ENCODE assay signal across 23 mouse cellular contexts in genomic region chr10:34396959-34397358, GRCm38 (mm10). TPM values are rescaled to one million over a fixed set of nuclear protein-coding genes. Genes with fewer than 3 reads are reported as not detected.
DNase-seq lines count a peak whose midpoint lies in the region; ATAC-seq and TF ChIP-seq lines count a peak whose summit lies in the region.
"Had no signal": no experiment of that assay in that cellular context is flagged by ENCODE, and none has a peak within 500 bp of the region (broad histone marks: within the 10 kb centered on the region; RNA-seq: fewer than 3 reads in every experiment).

No protein-coding gene starts in this region.

- TF ChIP-seq POLR2A in brain, embryonic 14.5 days (IDR thresholded peaks at IDR 0.05; ENCODE audit: borderline replicate concordance, extremely low read depth, insufficient read depth, insufficient read length, poor library complexity, severe bottlenecking): no peak

- no peak overlapping the region for H3K4me3 ChIP-seq in forebrain, embryonic 13.5 days
- H3K4me3 ChIP-seq in forebrain, embryonic 12.5 days (replicated peaks): no peak overlapping the region
- H3K4me3 ChIP-seq in forebrain, postnatal 0 days (ENCODE audit: low read depth, low read length): no peak overlapping the region
- no peak overlapping the region for H3K4me3 ChIP-seq in forebrain, embryonic 11.5 days (ENCODE audit: low read depth, low read length)
- H3K4me3 ChIP-seq in midbrain, embryonic 13.5 days (replicated peaks): no peak overlapping the region
- H3K4me3 ChIP-seq in midbrain, postnatal 0 days (ENCODE audit: low read depth, low read length): no peak overlapping the region
- H3K4me3 ChIP-seq: heart, embryonic 12.5 days; heart, embryonic 15.5 days; hindbrain, embryonic 15.5 days; intestine, embryonic 15.5 days had no signal

- H3K4me2 ChIP-seq in forebrain, embryonic 13.5 days: no peak overlapping the region
- no peak overlapping the region for H3K4me2 ChIP-seq in forebrain, embryonic 12.5 days
- H3K4me2 ChIP-seq in forebrain, postnatal 0 days (ENCODE audit: low read depth): no peak overlapping the region
- no peak overlapping the region for H3K4me2 ChIP-seq in forebrain, embryonic 11.5 days (ENCODE audit: low read depth, low read length, severe bottlenecking)
- H3K4me2 ChIP-seq in midbrain, embryonic 13.5 days (replicated peaks): no peak overlapping the region
- no peak overlapping the region for H3K4me2 ChIP-seq in midbrain, postnatal 0 days (ENCODE audit: low read depth, low read length, poor library complexity, severe bottlenecking)
- H3K4me2 ChIP-seq: heart, embryonic 12.5 days; heart, embryonic 15.5 days; hindbrain, embryonic 15.5 days; intestine, embryonic 15.5 days had no signal

- H3K9ac ChIP-seq in forebrain, embryonic 13.5 days: no peak overlapping the region
- no peak overlapping the region for H3K9ac ChIP-seq in forebrain, embryonic 12.5 days
- no peak overlapping the region for H3K9ac ChIP-seq in forebrain, postnatal 0 days
- no peak overlapping the region for H3K9ac ChIP-seq in forebrain, embryonic 11.5 days (ENCODE audit: low read length)
- no peak overlapping the region for H3K9ac ChIP-seq in midbrain, embryonic 13.5 days (replicated peaks)
- H3K9ac ChIP-seq in midbrain, postnatal 0 days (replicated peaks; ENCODE audit: low read length, poor library complexity, severe bottlenecking): no peak overlapping the region
- H3K9ac ChIP-seq: heart, embryonic 12.5 days; heart, embryonic 15.5 days; hindbrain, embryonic 15.5 days; intestine, embryonic 15.5 days had no signal

- WGBS in forebrain, embryonic 13.5 days: 28% methylated on average over 4 of the region's 4 CpGs
- WGBS in forebrain, embryonic 12.5 days: 44% methylated on average over 4 of the region's 4 CpGs
- WGBS in forebrain, postnatal 0 days: 17% methylated on average over 4 of the region's 4 CpGs
- WGBS in forebrain, embryonic 11.5 days: 65% methylated on average over 4 of the region's 4 CpGs
- WGBS in midbrain, embryonic 13.5 days: 50% methylated on average over 4 of the region's 4 CpGs
- WGBS in midbrain, postnatal 0 days: 41% methylated on average over 4 of the region's 4 CpGs

- peaks cover 4% of the 10 kb centered on the region; the same call in 1 of the 2 replicates for H3K36me3 ChIP-seq in forebrain, embryonic 13.5 days (ENCODE audit: poor library complexity, severe bottlenecking)
- no peaks in the 10 kb centered on the region for H3K36me3 ChIP-seq in forebrain, embryonic 12.5 days (replicated peaks)
- no peaks in the 10 kb centered on the region for H3K36me3 ChIP-seq in forebrain, postnatal 0 days (ENCODE audit: insufficient read depth)
- no peaks in the 10 kb centered on the region for H3K36me3 ChIP-seq in forebrain, embryonic 11.5 days (ENCODE audit: control insufficient read depth, insufficient read depth, low read length)
- no peaks in the 10 kb centered on the region for H3K36me3 ChIP-seq in midbrain, embryonic 13.5 days
- H3K36me3 ChIP-seq in midbrain, postnatal 0 days (ENCODE audit: insufficient read depth, low read length): no peaks in the 10 kb centered on the region
- H3K36me3 ChIP-seq: heart, embryonic 15.5 days; hindbrain, embryonic 15.5 days; intestine, embryonic 15.5 days had no signal

- no peaks in the 10 kb centered on the region for H3K9me3 ChIP-seq in forebrain, embryonic 13.5 days (replicated peaks)
- H3K9me3 ChIP-seq in forebrain, embryonic 12.5 days: no peaks in the 10 kb centered on the region
- H3K9me3 ChIP-seq in forebrain, postnatal 0 days (ENCODE audit: low read length): no peaks in the 10 kb centered on the region
- H3K9me3 ChIP-seq in forebrain, embryonic 11.5 days (ENCODE audit: control insufficient read depth, low read length): no peaks in the 10 kb centered on the region
- H3K9me3 ChIP-seq in midbrain, embryonic 13.5 days: no peaks in the 10 kb centered on the region
- H3K9me3 ChIP-seq in midbrain, postnatal 0 days (ENCODE audit: low read length): no peaks in the 10 kb centered on the region
- H3K9me3 ChIP-seq: heart, embryonic 12.5 days; heart, embryonic 15.5 days; hindbrain, embryonic 15.5 days; intestine, embryonic 15.5 days had no signal

- H3K4me1 ChIP-seq in forebrain, embryonic 13.5 days: no peaks in the 10 kb centered on the region
- H3K4me1 ChIP-seq in forebrain, embryonic 12.5 days: no peaks in the 10 kb centered on the region
- no peaks in the 10 kb centered on the region for H3K4me1 ChIP-seq in forebrain, postnatal 0 days (ENCODE audit: insufficient read depth)
- no peaks in the 10 kb centered on the region for H3K4me1 ChIP-seq in forebrain, embryonic 11.5 days (replicated peaks; ENCODE audit: control insufficient read depth, insufficient read depth, low read length)
- H3K4me1 ChIP-seq in midbrain, embryonic 13.5 days (replicated peaks): no peaks in the 10 kb centered on the region
- H3K4me1 ChIP-seq in midbrain, postnatal 0 days (ENCODE audit: insufficient read depth, low read length): no peaks in the 10 kb centered on the region
- H3K4me1 ChIP-seq: hindbrain, embryonic 15.5 days; intestine, embryonic 15.5 days had no signal

- DNase-seq in forebrain, postnatal 0 days: no peak
- no peak for DNase-seq in forebrain, embryonic 11.5 days (ENCODE audit: low spot score)
- no peak for DNase-seq in midbrain, postnatal 0 days (ENCODE audit: low spot score)
- peak; percentile 39 for DNase-seq in brain, embryonic 14.5 days (ENCODE audit: low read depth)
- DNase-seq in kidney, adult 9 months: no peak
- DNase-seq: adrenal gland, adult 8-10 months; adrenal gland, postnatal 25 days; cerebellum, adult 18-20 months; cerebellum, adult 9-10 months; cerebellum, postnatal 14 days; gastrocnemius, postnatal 25 days; heart, postnatal 10 days; heart, postnatal 4 days had no signal

- H3K27ac ChIP-seq in forebrain, embryonic 13.5 days: no peak overlapping the region
- no peak overlapping the region for H3K27ac ChIP-seq in forebrain, embryonic 12.5 days
- no peak overlapping the region for H3K27ac ChIP-seq in forebrain, postnatal 0 days (ENCODE audit: low read depth, low read length)
- no peak overlapping the region for H3K27ac ChIP-seq in forebrain, embryonic 11.5 days (ENCODE audit: low read depth, low read length)
- no peak overlapping the region for H3K27ac ChIP-seq in midbrain, embryonic 13.5 days
- H3K27ac ChIP-seq in midbrain, postnatal 0 days (ENCODE audit: low read depth, low read length): no peak overlapping the region
- H3K27ac ChIP-seq: hindbrain, embryonic 15.5 days; intestine, embryonic 15.5 days had no signal

- H3K27me3 ChIP-seq in forebrain, embryonic 13.5 days: no peaks in the 10 kb centered on the region
- H3K27me3 ChIP-seq in forebrain, embryonic 12.5 days: no peaks in the 10 kb centered on the region
- no peaks in the 10 kb centered on the region for H3K27me3 ChIP-seq in forebrain, postnatal 0 days (ENCODE audit: insufficient read depth, low read length)
- H3K27me3 ChIP-seq in forebrain, embryonic 11.5 days (ENCODE audit: control insufficient read depth, insufficient read depth, low read length): no peaks in the 10 kb centered on the region
- H3K27me3 ChIP-seq in midbrain, embryonic 13.5 days: no peaks in the 10 kb centered on the region
- no peaks in the 10 kb centered on the region for H3K27me3 ChIP-seq in midbrain, postnatal 0 days (ENCODE audit: insufficient read depth, low read length)
- H3K27me3 ChIP-seq: heart, embryonic 12.5 days; heart, embryonic 15.5 days; hindbrain, embryonic 15.5 days; intestine, embryonic 15.5 days had no signal

- no peak for TF ChIP-seq CTCF in forebrain, postnatal 0 days (IDR thresholded peaks at IDR 0.05; ENCODE audit: low read depth)
- TF ChIP-seq CTCF in midbrain, postnatal 0 days (IDR thresholded peaks at IDR 0.05): no peak
- TF ChIP-seq CTCF in brain, embryonic 14.5 days (IDR thresholded peaks at IDR 0.05; ENCODE audit: borderline replicate concordance, extremely low read depth, insufficient read depth, insufficient read length): no peak

- peak; percentile 60; the same call in 1 of the 2 replicates for ATAC-seq in forebrain, embryonic 13.5 days
- no peak for ATAC-seq in forebrain, embryonic 12.5 days (ENCODE audit: low FRiP score)
- ATAC-seq in forebrain, postnatal 0 days: peak; percentile 47; the same call in 1 of the 2 replicates
- ATAC-seq in forebrain, embryonic 11.5 days (replicated peaks; ENCODE audit: low FRiP score): no peak
- 0 out of 2 replicates have a peak, but pooled peaks have one; percentile 28 for ATAC-seq in midbrain, embryonic 13.5 days
- no peak for ATAC-seq in midbrain, postnatal 0 days (ENCODE audit: low FRiP score)
- ATAC-seq: activated CD4-positive, CD25-positive, alpha-beta regulatory T cell, adult 4 months; intestine, embryonic 15.5 days had no signal

RNA-seq across cellular contexts. Expression of gene Col10a1, which starts 7.2 kb away (rescaled TPM):
- 0.06 and 0.10 TPM in 2 replicates for polyA plus RNA-seq in forebrain, embryonic 13.5 days (2015; fragmentation: Nextera tagmentation; extraction: Ambion mirVana)
- polyA plus RNA-seq in forebrain, embryonic 12.5 days (2016; fragmentation: Nextera tagmentation; extraction: Ambion mirVana): 0.09 and 0.14 TPM in 2 replicates
- total RNA-seq in forebrain, postnatal 0 days (2014; rRNA removed): 0.52 TPM in 1 of 2 replicates, not detected in the other
- polyA plus RNA-seq in forebrain, postnatal 0 days (2015; fragmentation: Nextera tagmentation; extraction: Ambion mirVana): 0.04 and 0.12 TPM in 2 replicates
- polyA plus RNA-seq in forebrain, embryonic 11.5 days (2014; fragmentation: Nextera tagmentation; extraction: Ambion mirVana): 0.11 TPM in 2 replicates
- 0.05 TPM in 1 of 2 replicates, not detected in the other for polyA plus RNA-seq in midbrain, embryonic 13.5 days (2015; fragmentation: Nextera tagmentation; extraction: Ambion mirVana)
- total RNA-seq in midbrain, postnatal 0 days (2014; rRNA removed): 0.19 and 0.60 TPM in 2 replicates
- polyA plus RNA-seq in midbrain, postnatal 0 days (2015; fragmentation: Nextera tagmentation; extraction: Ambion mirVana): 0.10 and 0.11 TPM in 2 replicates
- polyA plus RNA-seq in brain, embryonic 14.5 days (2012; rRNA removed): 0.05 and 0.30 TPM in 2 replicates
- total RNA-seq: adrenal gland, adult 8-10 months; gastrocnemius, adult 8-10 months; gastrocnemius, postnatal 25 days; heart, postnatal 4 days had no signal
- polyA plus RNA-seq: gonadal fat pad, adult 2 months had no signal

RNA-seq across cellular contexts. Expression of gene Nt5dc1, which starts 21.4 kb away (rescaled TPM):
- polyA plus RNA-seq in forebrain, embryonic 13.5 days (2015; fragmentation: Nextera tagmentation; extraction: Ambion mirVana): 3.6 and 4.4 TPM in 2 replicates
- polyA plus RNA-seq in forebrain, embryonic 12.5 days (2016; fragmentation: Nextera tagmentation; extraction: Ambion mirVana): 4.5 and 6.1 TPM in 2 replicates
- total RNA-seq in forebrain, postnatal 0 days (2014; rRNA removed): 1.0 and 2.0 TPM in 2 replicates
- 1.8 and 2.0 TPM in 2 replicates for polyA plus RNA-seq in forebrain, postnatal 0 days (2015; fragmentation: Nextera tagmentation; extraction: Ambion mirVana)
- 6.2 and 7.4 TPM in 2 replicates for polyA plus RNA-seq in forebrain, embryonic 11.5 days (2014; fragmentation: Nextera tagmentation; extraction: Ambion mirVana)
- 2.7 and 2.8 TPM in 2 replicates for polyA plus RNA-seq in midbrain, embryonic 13.5 days (2015; fragmentation: Nextera tagmentation; extraction: Ambion mirVana)
- 0.93 and 1.6 TPM in 2 replicates for total RNA-seq in midbrain, postnatal 0 days (2014; rRNA removed)
- 1.5 and 2.6 TPM in 2 replicates for polyA plus RNA-seq in midbrain, postnatal 0 days (2015; fragmentation: Nextera tagmentation; extraction: Ambion mirVana)
- 1.6 and 1.7 TPM in 2 replicates for polyA plus RNA-seq in brain, embryonic 14.5 days (2012; rRNA removed)

Comparison
In these comparisons a context has a peak if more than half of its experiments do, and no peak if none do; other contexts are left out.
1. ATAC-seq: peak in forebrain, embryonic 13.5 days (single experiment), forebrain, postnatal 0 days (single experiment) and midbrain, embryonic 13.5 days (single experiment); none in forebrain, embryonic 12.5 days (single experiment), forebrain, embryonic 11.5 days (single experiment) and midbrain, postnatal 0 days (single experiment).